Mouse (Mus musculus): ENCODE data around the gene Vash2.

Vash2 gene

DNA sequence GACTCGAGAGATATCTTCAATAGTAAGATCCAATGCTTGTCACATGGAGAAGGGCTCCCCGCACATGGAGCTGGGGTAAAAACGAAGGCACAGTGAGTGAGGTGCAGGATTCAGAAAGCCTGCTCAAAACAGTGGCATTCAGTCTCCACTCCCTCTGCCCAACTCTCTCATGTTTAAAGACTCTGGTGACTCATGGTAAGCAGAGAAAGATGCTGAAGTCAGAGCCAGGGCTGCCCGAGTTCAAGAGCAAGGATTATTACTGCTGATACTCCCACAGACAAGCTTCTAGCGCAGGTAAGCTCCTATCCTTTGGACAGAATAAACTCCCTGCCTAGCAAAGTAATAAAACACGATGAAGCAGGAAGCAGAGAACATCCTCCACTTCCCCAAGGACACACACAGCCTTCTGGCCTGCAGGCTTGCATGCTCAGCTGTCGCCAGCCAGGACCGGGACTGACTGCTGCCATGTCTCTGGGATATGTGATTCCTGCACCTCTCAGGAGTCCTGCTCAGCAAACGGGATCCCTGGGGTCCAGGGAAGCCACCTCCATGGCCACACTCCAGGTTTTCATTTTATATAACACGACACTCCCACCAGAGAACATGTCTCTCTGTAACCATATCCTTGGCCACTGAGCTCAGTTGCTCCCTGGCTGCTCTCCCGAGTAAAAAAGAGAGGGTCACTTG lies 2.1 kb downstream of the Vash2 start:
- DNase-seq (ENCODE audit: low read depth in 2 of 2, low spot score in 2 of 2), result no peak

DNA sequence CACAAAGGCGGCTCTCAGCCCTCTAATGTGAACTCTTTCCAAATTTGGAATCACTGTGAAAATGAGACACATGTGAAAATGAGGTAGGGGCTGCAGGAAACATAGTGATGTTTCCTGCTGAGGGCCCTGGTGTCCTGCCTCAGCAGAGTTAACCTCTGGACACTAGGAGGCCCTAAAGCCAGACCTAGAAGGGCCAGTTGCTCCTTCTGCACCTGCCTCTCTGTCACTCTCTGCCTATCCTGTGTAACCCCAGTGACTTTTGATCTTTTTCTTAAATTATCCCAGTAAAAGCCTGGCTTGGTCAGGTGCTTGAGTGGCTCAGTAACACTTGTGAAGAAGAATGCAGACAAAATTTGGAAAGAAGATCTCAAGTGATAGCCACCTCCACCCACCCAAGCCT lies 4.3 kb downstream of the Vash2 start:
- DNase-seq (ENCODE audit: low read depth in 2 of 2, low spot score in 2 of 2), result no peak

GRCm38 (mm10) chr1:190974191-190974590 lies 4.9 kb downstream of the Vash2 start:
- DNase-seq (ENCODE audit: low read depth in 2 of 2, low spot score in 2 of 2), result no peak

DNA sequence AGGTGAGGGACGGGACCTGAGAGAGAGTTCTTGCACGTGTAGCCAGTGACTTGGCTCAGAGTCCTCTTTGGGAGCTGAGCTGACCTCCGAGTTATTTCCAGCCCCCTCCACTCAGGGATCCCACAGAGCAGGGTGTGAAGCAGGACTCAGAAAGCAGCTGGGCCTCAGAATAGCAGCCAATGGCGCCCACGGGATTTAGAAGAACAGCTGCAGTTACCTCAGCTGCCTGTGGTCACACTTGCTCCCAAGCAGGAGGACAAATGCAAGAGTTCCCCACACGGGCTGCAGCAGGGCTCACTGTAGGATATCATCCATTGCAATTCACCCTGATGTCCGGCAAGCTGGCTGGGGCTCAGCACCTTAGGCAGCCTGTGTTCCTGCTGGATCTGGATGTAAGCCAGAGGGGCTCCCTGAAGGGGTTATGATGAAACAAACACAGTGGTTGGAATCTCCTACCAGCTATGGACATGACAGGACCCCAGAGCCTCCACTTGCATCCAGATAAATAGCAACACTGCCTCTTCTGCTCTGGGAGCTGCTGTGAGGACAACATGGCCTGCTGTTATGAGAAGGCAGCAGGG lies 6.4 kb downstream of the Vash2 start:
- no peak for DNase-seq (ENCODE audit: low read depth in 2 of 2, low spot score in 2 of 2)

GRCm38 (mm10) chr1:190971708-190972610 lies 7.1 kb downstream of the Vash2 start:
- no peak for DNase-seq (ENCODE audit: low read depth in 2 of 2, low spot score in 2 of 2)

GRCm38 (mm10) chr1:190968010-190968409 lies 11.1 kb downstream of the Vash2 start:
- DNase-seq (ENCODE audit: low read depth in 2 of 2, low spot score in 2 of 2), result no peak

- no peak for DNase-seq (ENCODE audit: low read depth in 2 of 2, low spot score in 2 of 2)
Observed at GRCm38 (mm10) chr1:190964992-190965780, 13.9 kb downstream of the Vash2 start.

DNA sequence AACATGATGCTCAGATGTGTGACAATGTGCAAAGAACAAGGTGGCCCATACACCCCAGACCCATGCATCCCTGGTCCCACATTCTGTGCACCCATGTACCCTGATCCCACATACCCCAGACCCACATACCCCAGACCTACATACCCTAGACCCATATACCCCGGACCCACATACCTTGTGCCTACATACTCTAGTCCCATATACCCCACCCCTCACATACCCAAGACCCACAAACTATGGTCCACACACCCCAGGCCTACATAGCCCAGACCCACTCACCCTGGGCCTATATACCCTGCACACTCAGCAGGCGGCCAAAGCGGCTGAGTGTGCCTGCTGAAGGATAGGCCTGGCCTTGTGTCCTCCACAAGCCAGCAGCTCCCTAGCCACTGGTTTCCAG lies 16.3 kb downstream of the Vash2 start:
- DNase-seq (ENCODE audit: low read depth in 2 of 2, low spot score in 2 of 2), result no peak

- no peak for DNase-seq (ENCODE audit: low read depth in 2 of 2, low spot score in 2 of 2)
Observed at GRCm38 (mm10) chr1:190958821-190959220, 20.3 kb downstream of the Vash2 start.

DNA sequence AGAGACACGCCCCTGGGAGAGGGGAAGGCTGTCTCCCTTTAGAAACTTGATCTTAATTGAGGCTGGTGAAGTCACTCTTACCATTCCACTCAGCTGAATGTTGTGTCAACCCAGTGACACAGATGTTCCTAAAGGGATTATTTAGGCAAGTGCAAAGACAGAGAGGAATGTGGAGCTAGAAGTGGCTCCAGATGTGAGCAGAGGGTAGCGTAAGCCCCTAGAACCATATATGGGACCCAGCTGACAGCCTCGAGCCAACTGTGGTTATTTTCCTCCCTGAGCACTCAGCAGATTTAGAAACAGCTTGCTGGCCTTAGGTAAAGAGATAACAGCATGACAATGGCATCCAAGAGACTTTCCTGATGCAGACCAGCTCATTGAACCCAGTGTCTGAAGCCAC lies 26.1 kb downstream of the Vash2 start:
- no peak for DNase-seq (ENCODE audit: low read depth in 2 of 2, low spot score in 2 of 2)

DNA sequence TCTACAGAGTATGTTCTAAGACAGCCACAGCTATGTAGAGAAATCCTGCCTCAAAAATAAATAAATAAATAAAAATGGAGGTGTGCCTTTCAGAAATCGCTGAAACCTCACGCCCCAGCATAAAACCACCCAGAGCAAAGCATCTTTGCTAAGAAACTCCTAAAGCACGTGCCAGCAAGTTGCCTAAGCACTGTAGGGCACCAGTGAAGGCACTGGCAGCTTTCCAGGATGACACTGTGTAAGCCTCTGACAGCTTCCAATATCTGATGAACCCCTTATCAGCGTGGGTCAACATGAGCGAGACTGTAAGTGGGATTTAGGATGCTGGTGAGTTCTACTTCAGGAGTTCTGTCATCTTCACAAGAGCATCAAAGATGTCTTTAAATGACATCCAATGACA lies 28.1 kb downstream of the Vash2 start:
- DNase-seq (ENCODE audit: low read depth in 2 of 2, low spot score in 2 of 2), result no peak

DNA sequence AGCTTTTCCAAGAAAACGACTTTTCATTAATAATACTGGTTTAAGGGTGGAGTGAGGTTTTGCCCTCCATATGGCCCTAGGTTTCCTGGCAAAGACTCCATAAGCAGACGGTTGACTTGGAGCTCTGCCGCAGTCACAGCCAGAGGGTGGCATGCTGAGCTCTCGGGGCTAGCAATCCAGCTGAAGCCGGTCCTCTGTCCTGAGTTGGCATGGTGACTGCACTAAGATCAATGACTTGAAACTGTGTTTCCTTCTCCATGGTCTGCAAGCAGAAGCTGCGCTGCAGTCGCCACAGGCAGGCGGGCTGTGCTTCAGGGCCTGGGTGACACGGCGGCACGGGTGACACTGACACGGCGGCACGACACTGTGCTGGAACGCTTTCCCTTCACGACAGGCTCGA lies 30.2 kb downstream of the Vash2 start:
- DNase-seq (ENCODE audit: low read depth in 2 of 2, low spot score in 2 of 2), result no peak

DNA sequence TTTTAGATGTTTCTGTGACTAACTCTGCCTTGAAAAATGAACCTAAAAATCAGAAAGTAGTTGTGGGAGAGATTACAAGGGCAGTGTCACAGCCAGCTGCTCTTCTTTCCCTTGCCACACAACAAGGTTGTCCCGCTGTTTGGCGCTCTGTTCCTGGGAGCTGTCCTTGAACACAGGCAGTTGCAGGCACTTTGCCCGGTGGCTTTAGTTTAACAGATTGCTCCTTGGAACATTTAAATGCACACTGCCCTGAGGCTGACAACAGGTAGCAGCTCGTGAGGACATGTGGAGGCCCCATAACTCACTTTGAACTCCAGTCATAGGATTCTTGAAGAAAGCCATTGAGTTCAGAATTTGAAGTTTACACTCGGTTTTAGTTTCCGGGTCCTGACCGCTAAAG lies 30.7 kb downstream of the Vash2 start:
- no peak for DNase-seq (ENCODE audit: low read depth in 2 of 2, low spot score in 2 of 2)

DNA sequence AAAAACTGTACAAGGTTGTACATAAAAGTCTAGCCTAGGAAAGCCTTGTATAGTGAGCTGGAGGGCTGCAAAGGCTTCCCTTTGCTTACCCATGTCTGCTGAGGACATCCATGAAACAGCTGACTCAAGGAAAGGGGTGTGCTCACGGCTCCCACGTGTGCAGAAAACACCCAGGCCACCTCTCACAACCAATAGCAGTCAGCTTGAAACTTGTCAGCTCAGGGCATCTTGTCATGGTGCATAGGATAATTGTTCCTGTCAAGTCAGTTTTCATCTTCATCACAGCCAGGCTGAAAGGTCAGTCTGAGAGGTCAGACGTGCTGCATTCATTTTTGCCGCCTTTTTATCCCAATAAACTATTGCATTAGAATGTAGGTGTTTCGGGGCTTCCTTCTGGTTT lies 31.1 kb downstream of the Vash2 start:
- no peak for DNase-seq (ENCODE audit: low read depth in 2 of 2, low spot score in 2 of 2)

GRCm38 (mm10) chr1:190944109-190944760 lies 34.9 kb downstream of the Vash2 start:
- DNase-seq (ENCODE audit: low read depth in 2 of 2, low spot score in 2 of 2), result peak; percentile 27 to 53

- no peak for DNase-seq (ENCODE audit: low read depth in 2 of 2, low spot score in 2 of 2)
Observed at GRCm38 (mm10) chr1:190939803-190940202, 39.3 kb downstream of the Vash2 start.

DNA sequence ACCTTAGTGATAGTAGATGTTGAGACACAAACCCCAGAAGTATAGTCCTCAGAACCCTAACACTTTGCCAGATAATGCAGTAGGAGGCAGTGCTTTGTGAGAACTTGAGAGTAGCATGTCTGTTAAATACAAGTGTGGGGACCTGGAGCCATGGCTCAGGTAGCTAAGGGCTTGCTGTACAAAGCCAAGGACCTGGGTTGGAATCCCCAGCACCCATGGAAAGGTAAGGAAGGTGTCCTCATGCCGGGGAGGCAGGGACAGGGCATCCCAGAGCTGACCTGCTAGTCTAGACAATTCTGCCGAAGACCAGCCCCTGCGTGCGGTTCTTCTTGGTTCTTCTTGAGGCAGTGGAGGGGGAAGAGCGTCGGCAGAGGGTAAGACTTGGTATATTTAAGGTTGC lies 48.9 kb downstream of the Vash2 start:
- DNase-seq (ENCODE audit: low read depth in 2 of 2, low spot score in 2 of 2), result no peak

GRCm38 (mm10) chr1:190929010-190929695 lies 49.9 kb downstream of the Vash2 start:
- peak; percentile 23 to 30 for DNase-seq (ENCODE audit: low read depth in 2 of 2, low spot score in 2 of 2)

DNA sequence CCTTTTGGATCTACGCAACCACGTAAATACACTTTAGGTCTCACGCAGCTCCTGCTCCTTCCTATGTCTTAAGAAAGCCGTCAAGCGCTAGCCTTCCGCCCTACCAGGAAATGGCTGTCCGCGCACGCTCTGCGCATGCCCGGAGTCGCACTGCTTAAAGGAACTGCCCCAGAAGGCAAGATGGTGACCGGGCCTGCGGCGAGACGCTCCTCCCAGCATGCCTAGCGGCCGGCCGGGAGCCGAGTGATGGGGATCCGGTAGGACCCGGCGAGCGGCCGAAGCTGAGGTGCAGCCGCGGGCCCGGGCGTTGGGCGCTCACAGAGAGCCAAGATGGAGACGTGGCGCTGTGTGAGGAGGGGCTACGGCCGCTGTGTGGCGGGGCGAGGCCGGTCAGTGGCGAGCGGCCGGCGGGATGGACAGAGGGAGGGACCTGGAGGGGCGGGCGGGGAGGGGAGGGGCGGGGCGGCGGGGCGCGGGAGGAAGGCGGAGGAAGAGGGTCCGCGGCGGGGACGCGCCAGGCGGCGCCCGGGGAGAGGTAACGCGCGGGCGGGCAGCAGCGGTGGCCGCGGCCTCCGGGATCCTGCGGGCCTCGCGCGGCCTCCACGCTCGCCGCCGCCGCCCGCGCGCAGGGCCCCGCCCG lies 50.6 kb downstream of the Vash2 start:
- DNase-seq (ENCODE audit: low read depth in 2 of 2, low spot score in 2 of 2), result peak; percentile 96 to 97

Measured in CD8-positive naive resting alpha-beta T cell, adult 2 months (primary cell).